Mouse (Mus musculus) lung, postnatal 25 days (tissue): ENCODE data around the gene Cfap36.

Experiments
- DNase-seq: peaks from one replicate; pipeline ENCODE4 v3.0.0; 2022; ENCODE audit warnings: low spot score

Gene Cfap36

DNA sequence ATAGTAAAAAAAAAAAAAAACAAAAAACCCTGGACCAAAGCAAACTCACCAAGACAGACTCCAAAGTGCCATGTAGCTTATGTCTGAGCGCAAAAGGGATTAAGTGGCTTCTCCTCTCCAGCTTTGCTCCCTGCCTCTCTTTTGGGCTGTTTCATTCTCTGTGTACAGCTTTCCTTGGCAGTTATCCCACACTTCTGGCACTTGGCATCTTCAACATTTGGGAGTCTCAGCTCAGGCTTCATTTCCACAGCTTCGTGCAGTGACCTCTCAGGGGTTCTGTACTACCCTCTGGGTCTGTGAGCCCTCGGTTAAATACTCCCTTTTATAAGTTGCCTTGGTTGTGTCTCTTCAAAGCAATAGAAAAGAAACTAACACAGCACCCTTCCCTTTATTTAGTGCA, 66.6 kb downstream of the Cfap36 start:
- no peak for DNase-seq

DNA sequence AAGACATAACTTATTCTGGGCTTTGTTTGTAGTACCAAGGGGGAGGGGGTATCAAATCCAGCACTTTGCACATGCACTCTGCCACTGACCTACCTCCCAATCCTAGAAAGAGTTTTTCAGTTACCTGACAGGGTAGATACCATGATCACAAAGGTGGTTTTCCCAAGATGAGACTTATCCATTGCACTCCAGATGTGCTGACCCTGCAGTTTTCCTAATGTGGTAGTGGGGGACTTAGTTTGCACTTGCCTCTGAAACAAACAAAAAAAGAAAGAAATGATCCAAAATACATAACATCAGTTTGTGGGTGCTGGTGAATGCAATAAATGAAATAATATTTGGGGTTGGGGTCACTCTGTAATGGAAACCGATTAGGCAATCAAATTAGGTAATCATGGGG, 67.9 kb downstream of the Cfap36 start:
- no peak for DNase-seq

DNA sequence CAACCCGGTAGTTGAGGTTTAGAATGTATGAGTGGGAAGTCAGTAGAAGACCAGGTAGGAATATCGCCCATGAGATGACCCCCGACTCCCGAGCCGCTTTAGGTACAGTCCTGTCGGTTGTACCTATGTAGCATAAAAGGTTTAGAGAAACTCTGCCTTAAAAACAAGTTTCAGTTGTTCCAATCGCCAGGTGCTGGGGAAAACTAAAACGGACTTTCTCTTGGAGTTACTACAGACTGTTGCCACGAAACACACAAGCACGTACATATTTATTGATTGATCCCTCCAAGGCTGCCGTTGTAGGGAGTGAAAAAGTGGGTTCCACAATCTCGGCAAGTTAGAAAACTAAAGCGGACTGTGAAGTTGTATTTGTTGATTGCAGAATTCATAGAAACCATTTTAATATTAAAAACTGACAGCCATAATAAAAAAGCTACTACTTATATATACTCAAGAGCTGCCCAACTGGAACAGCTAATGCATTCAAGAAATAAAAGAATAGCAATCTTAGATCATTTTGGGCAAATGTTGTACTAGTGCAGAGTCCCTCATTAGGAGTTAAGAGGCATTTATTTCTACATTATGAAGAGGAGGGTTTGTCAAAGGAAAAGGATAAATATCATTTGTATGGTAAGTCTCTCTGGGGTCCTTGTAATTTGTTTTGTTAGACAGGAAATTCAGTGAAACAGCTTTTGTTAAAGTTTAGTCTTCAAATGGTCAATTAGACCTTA, 73.3 kb downstream of the Cfap36 start:
- no peak for DNase-seq

DNA sequence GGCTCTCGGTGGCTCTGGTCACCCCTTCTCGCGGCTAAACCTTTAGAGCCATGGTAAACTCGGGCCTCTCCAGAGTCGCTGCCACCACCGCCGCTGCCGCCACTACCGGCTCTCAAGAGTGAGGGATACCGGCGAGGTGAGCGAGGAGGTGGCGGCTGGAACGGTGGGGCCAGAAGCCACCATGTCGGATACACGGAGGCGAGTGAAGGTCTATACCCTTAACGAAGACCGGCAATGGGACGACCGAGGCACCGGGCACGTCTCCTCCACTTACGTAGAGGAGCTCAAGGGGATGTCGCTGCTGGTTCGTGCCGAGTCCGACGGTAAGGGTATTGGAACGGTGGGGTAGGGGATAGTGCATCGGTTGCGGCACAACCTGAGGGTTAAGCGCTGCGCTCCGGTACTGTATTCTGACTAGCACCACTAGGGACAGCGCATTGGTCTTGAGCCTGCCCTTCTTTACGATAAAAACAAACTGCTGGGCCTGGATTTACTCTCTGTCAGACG, 74.0 kb downstream of the Cfap36 start:
- peak; percentile 61 for DNase-seq

DNA sequence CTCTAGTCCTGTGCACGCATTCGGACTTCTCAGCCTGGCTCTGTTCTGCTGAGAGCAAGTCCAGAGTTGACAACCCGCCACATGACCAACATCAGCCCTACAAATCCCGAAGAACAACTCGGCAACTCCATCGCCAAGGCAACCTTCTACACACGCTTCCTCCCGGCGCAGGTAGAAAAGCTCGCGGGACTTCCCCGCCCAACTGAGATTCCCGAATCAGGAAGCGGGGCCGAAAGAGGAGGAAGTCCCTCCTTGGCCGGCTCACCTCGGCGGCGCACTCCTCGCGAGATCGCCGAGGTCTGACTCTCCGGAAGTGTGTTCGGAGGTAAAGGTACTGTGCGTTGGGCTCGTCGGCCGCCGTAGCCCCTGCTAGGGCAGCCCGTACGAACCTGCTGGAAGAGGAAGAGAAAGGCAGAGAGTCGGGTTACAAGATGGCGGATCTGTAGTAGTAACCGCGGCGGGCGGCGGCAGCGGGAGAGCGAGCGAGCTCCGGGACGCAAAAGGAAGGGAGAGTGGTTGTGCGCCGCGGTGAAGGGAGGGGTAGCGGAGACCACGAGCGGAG, 74.6 kb downstream of the Cfap36 start, which contains the start of gene Ppp4r3b:
Gene Ppp4r3b (plus strand): TSS at position 328 of the 562 bp plus-strand sequence.
- peak; percentile 99 for DNase-seq

DNA sequence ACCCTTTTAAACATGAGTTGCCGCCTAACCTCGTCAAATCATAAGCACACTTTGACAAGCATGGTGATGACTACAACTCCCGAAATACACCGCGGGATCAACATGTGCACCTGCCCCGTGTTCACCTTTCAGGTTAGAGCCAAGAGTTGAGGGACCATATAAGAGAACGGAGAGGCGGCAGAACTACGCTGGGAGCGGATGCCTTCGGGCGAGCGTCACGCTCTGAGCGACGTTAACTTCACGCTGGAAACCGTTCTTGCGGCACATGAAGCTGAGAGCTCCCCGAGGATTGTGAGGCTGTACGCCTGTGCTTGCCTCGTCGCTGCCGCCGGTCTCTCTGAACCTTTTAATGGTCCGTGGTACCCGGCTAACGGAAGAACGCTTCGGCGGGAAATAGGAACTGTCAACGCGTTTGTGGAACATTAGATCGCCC, 75.2 kb downstream of the Cfap36 start:
- peak; percentile 73 for DNase-seq
